Mouse (Mus musculus): ENCODE results near the gene Arhgef28.

- no peak for TF ChIP-seq POLR2A (IDR thresholded peaks at IDR 0.05; ENCODE audit: low read depth, low read length)
- TF ChIP-seq CTCF (IDR thresholded peaks at IDR 0.05; ENCODE audit: extremely low read depth, insufficient read depth, insufficient read length, insufficient replicate concordance): no peak
These were observed 41.4 kb downstream of the Arhgef28 start for GRCm38 (mm10) chr13:98164878-98165277.
